Mouse (Mus musculus) gastrocnemius, adult 8-10 months (tissue): ENCODE measurements at regions not wholly inside any gene's neighbourhood (a gene's known extent, or its start where the extent isn't known, plus 50 kb on each side); places are given as distances from the start of the nearest gene placed in this dataset.
A peak's percentile ranks its signal among the peaks of the same experiment; 100 is the strongest.

Experiments used
- DNase-seq, 2 experiments: peaks; one replicate each; pipeline ENCODE4 v3.0.0; 2022; ENCODE audit warnings: low spot score in 2 of 2

DNA sequence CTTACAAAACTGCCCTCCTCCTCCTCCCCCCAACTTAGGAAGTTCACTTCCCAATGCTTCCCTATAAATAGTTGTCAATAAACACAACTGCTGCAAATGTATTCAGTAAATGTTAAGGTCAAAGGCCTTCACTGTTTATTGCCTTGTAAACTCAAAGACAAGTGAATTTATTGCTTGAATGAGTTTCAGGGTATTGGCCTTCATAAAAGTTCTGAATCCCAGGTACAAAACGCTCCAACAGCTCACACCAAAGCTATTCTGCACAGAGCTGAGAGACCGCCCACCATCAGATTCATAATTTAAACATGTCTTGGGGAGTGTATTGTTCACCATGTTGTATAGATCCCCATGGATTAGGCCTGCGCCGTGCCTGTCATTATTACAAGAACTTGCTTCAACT lies 53.9 kb upstream of the Cdkn3 start:
- no peak for DNase-seq

GRCm38 (mm10) chr14:46704316-46704751 lies 56.0 kb upstream of the Cdkn3 start:
- peak; percentile 45 to 62 for DNase-seq

GRCm38 (mm10) chr14:46702669-46703435 lies 57.5 kb upstream of the Cdkn3 start:
- DNase-seq, result peak; percentile 16 to 34

DNA sequence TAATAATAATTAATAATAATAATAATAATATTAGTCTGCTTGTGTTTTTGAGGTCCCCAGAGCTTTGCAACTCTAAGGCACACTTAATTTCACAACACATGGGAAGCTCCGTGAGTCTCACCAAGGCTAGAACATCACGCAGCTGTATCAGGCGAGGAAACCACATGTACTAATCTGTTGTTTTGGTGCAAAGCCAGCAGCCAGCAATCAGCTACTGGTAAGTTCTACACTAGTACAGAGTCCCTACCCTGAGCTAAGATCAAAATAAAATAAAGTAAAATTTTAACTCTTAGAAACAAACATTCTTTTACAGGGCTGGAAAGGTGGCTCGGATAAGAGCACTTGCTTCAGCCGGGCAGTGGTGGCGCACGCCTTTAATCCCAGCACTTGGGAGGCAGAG lies 67.8 kb upstream of the Cdkn3 start:
- no peak for DNase-seq

- no peak for DNase-seq
These were observed 68.3 kb upstream of the Cdkn3 start for GRCm38 (mm10) chr14:46692067-46692466.

- DNase-seq, result no peak
These were observed 77.6 kb upstream of the Cdkn3 start for GRCm38 (mm10) chr14:46682728-46683127.

DNA sequence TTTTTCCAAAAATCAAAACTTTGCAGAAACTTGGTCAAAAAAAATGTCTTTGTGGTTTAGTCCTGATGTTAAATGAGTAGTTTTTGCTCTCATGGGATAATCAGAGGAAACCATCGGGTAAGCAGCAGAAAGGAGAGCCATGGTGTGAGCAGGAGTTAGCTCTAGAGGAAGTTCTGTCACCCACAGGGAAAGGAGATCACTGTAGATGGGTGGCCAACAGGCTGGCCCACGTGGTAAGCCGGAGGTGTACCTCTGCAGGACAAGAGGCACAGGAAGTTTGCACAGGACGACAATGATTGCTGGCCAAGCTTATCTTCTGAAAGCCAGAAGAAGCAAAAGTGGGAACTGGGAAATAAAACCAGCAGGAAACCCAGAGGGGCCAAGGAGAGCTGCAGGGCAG lies 81.4 kb upstream of the Cdkn3 start:
- no peak for DNase-seq

- no peak for DNase-seq
These were observed 88.7 kb upstream of the Cdkn3 start for GRCm38 (mm10) chr14:46671482-46672225.

GRCm38 (mm10) chr14:46671062-46671461 lies 89.3 kb upstream of the Cdkn3 start:
- DNase-seq, result no peak

- DNase-seq, result no peak
These were observed 89.9 kb upstream of the Cdkn3 start for GRCm38 (mm10) chr14:46670221-46671046.

DNA sequence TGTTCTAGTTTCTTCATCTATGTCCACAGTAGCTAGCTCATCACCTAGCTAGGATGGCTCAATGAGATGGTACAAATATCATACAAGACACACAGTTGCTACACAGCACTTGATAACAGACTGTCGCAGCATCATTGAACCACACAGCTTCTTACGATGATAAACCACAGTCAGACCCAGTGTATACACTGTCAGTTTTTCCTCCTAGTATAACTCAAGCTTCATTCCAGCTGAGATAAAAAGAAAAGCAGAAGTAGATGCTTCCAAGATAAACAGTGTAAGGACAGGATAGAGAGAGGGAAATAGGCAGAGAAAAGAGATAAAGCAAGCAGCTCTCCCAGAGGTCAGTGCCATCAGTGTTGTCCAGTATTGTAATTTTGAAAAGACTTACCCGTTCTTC lies 92.1 kb upstream of the Cdkn3 start:
- DNase-seq, result no peak

GRCm38 (mm10) chr14:46664305-46664704 lies 96.0 kb upstream of the Cdkn3 start:
- DNase-seq, result no peak

- no peak for DNase-seq
These were observed 96.8 kb upstream of the Cdkn3 start for GRCm38 (mm10) chr14:46663529-46663928.

- no peak for DNase-seq
These were observed 98.4 kb upstream of the Cdkn3 start for GRCm38 (mm10) chr14:46661792-46662545.

DNA sequence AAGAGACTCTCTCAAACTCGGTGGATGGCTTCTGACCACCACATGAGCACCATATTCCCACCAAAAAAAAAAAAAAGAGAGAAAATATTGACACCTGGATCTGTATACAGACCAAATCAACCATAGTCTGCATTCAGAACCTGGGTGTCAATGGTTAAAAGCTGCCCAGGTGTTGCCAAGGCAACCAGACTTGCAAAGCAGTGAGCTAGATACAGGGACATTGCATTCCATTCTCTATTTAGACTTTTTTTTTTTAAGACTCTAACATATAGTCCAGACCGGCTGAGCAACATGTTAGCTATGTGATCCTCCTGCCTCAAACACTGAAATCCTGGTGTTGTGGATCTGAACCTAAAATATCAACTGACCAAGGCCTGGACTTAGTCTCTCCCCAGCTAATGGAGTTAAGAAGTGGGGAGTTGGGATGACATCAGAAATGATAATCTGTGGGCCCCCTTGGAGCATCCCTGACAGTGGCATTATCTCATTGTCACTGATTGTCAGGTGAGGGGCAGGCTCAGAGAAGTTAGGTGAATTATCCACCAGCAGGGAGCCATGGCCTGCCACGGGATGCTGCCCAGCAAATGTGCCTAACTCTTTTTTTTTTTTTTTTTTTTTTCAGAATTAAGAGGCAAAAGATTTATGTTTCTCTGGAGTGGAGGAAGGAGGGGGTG lies 99.1 kb upstream of the Cdkn3 start:
- no peak for DNase-seq

DNA sequence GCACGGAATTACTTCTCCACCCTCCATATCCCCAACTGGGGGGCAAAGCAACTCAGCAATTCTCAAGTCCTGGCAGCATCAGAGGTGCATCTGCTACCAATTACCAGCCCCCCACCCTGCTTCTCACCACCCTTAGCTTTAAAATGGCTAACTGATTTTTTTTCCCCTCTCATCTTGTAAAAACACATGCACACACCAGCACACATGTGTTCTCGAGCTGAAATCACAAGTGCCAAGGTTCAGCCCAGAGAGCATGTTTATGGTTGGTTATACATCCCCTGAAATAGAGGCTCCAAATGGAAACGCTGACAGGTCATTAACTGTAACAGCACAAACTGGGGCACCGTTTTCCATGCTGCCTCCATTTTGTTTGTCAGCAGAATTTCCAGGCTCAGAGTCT lies 101.0 kb upstream of the Cdkn3 start:
- no peak for DNase-seq

DNA sequence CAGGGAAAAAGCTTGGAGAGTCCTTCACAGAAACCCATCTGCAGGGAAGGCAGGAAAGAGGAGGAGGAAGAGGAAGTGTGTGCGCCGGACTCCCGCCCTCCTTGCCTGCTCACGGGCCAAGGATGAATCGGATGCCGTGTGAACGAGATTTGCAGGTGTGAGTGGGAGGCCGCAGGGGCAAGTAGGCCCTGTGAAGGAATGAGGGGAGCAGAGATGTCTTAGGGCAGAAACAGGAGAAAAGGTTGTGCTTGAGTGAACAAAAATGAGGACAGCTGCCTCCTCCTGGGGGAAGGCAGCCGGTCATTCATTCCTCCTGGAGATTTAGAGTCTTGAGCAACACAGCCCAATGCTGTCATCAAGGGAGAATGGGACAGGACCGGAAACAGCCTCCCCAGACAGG lies 104.1 kb upstream of the Cdkn3 start:
- no peak for DNase-seq

- no peak for DNase-seq
These were observed 112.9 kb upstream of the Cdkn3 start for GRCm38 (mm10) chr14:46647319-46647974.

DNA sequence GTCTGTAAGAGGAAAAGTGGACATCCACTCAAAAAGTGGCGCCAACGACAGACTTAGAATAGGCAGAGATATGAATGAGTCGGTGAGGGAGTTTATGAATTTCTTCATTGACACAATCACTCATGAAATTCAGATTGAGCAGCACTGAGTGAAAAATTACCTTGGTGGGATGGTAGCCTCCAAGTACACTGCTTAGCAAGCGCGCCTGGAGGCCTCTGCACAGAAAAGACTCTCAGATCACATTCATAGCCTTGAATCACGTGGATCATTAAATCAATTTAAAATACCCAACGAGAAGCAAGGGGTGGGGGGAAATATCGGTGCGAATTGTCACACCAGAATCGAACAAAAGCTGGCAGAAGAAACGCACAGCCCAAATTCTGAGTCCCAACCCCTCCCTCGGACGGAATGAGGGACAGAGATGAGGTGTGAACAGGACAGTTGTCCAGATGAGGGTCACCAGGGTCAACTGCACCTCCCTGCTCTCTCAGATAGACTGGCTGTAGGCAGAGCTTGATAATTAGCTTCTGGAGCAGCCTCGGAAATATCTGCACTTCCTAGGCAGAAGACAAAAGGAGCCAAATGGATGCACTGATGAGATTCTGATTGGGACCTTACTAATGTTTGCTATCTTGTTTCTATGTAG lies 113.5 kb upstream of the Cdkn3 start:
- DNase-seq, result no peak
